Mouse (Mus musculus) midbrain, embryonic 12.5 days (tissue): ENCODE measurements around the gene Dnaaf5. TPM values are rescaled to one million over a fixed set of nuclear protein-coding genes. Genes with fewer than 3 reads are reported as not detected.

Source experiments
- ATAC-seq: fragments of 200-750 bp; cut with Nextera tagmentation; 2 replicates; pipeline ENCODE4 v1.8.0; 2017; ENCODE audit warnings: low read depth, moderate TSS enrichment, moderate library complexity; ENCODE audit not compliant: low FRiP score
- H3K27ac ChIP-seq: fragments of 300-500 bp; sonication (generic); replicated peaks from 2 replicates; pipeline ENCODE4 v1.5.1; 2016; ENCODE audit warnings: mild to moderate bottlenecking
- H3K27me3 ChIP-seq: fragments of 300-500 bp; sonication (generic); 2 replicates; pipeline ENCODE4 v1.6.1; 2016; ENCODE audit warnings: mild to moderate bottlenecking
- H3K36me3 ChIP-seq: fragments of 300-500 bp; sonication (generic); 2 replicates; pipeline ENCODE4 v1.6.1; 2016
- H3K4me1 ChIP-seq: fragments of 300-500 bp; sonication (generic); 2 replicates; pipeline ENCODE4 v1.6.1; 2016
- H3K4me2 ChIP-seq: fragments of 300-500 bp; sonication (generic); replicated peaks from 2 replicates; pipeline ENCODE4 v1.6.1; 2016; ENCODE audit warnings: mild to moderate bottlenecking, moderate library complexity
- H3K4me3 ChIP-seq: fragments of 300-500 bp; sonication (generic); 2 replicates; pipeline ENCODE4 v1.5.1; 2016; ENCODE audit warnings: mild to moderate bottlenecking
- H3K9ac ChIP-seq: fragments of 300-500 bp; sonication (generic); replicated peaks from 2 replicates; pipeline ENCODE4 v1.6.1; 2016; ENCODE audit warnings: mild to moderate bottlenecking, moderate library complexity
- H3K9me3 ChIP-seq: fragments of 300-500 bp; sonication (generic); 2 replicates; pipeline ENCODE4 v1.6.1; 2016; ENCODE audit warnings: mild to moderate bottlenecking
- WGBS: fragments of 180-500 bp; shearing (Covaris S2); methylation state at CpG from one replicate; pipeline ENCODE4 v1.1.7; 2016; 5-methylcytosine and 5-hydroxymethylcytosine counted together
- polyA plus RNA-seq: library from polyadenylated mRNA; unstranded; fragments of >200 nt; fragmentation: Nextera tagmentation; extraction: Ambion mirVana; gene quantifications from 2 replicates; pipeline ENCODE4 v1.2.1, GENCODE M21; 2016

The Dnaaf5 gene
- polyA plus RNA-seq, 1 experiment from 2014 or later = 6.7 TPM

- 44% methylated on average over 12 of the region's 12 CpGs for WGBS
- peak overlapping the region; percentile 85 for H3K4me2 ChIP-seq
- no peaks in the 10 kb centered on the region for H3K36me3 ChIP-seq
- H3K4me1 ChIP-seq = peaks cover 14% of the 10 kb centered on the region; the same call in 1 of the 2 replicates
- H3K4me3 ChIP-seq = peak overlapping the region; percentile 59
- H3K9ac ChIP-seq = peak overlapping the region; percentile 63
- peaks cover 20% of the 10 kb centered on the region for H3K27me3 ChIP-seq
- no peak overlapping the region for H3K27ac ChIP-seq
- no peaks in the 10 kb centered on the region for H3K9me3 ChIP-seq
- no peak for ATAC-seq
Measured at GRCm38 (mm10) chr5:139128476-139129065, 21.5 kb upstream of the Dnaaf5 start.

GRCm38 (mm10) chr5:139129078-139129477 is 20.9 kb upstream of the Dnaaf5 start:
- Histone ChIP-seq H3K27me3 (peaks cover 20% of the 10 kb centered on the region), H3K9me3 (no peaks in the 10 kb centered on the region), H3K4me2 (peak overlapping the region; percentile 85), H3K4me3 (peak overlapping the region; percentile 59), H3K9ac (peak overlapping the region; percentile 63), H3K4me1 (peaks cover 14% of the 10 kb centered on the region; the same call in 1 of the 2 replicates), H3K36me3 (no peaks in the 10 kb centered on the region), H3K27ac (no peak overlapping the region)
- ATAC-seq = peak; percentile 76; the same call in 1 of the 2 replicates
- 6% methylated on average over 12 of the region's 12 CpGs for WGBS

GRCm38 (mm10) chr5:139129572-139130151 is 20.4 kb upstream of the Dnaaf5 start:
- peak overlapping the region; percentile 54; the same call in 1 of the 2 replicates for H3K27ac ChIP-seq
- no peaks in the 10 kb centered on the region for H3K9me3 ChIP-seq
- WGBS = 3% methylated on average over 55 of the region's 55 CpGs

GRCm38 (mm10) chr5:139130351-139130750 is 19.7 kb upstream of the Dnaaf5 start:
- Histone ChIP-seq H3K9me3 (no peaks in the 10 kb centered on the region), H3K4me3 (no peak overlapping the region), H3K27ac (0 out of 2 replicates have a peak overlapping the region, but pooled peaks have one; percentile 54), H3K27me3 (peaks cover 20% of the 10 kb centered on the region), H3K36me3 (no peaks in the 10 kb centered on the region), H3K4me2 (peak overlapping the region; percentile 85; the same call in 1 of the 2 replicates), H3K4me1 (peaks cover 14% of the 10 kb centered on the region; the same call in 1 of the 2 replicates), H3K9ac (no peak overlapping the region)
- 74% methylated on average over 5 of the region's 5 CpGs for WGBS
- no peak for ATAC-seq

More at GRCm38 (mm10) chr5:139129572-139130151, 20.4 kb upstream of the Dnaaf5 start:
- Histone ChIP-seq H3K4me2 (peak overlapping the region; percentile 85), H3K4me1 (peaks cover 14% of the 10 kb centered on the region; the same call in 1 of the 2 replicates), H3K36me3 (no peaks in the 10 kb centered on the region), H3K4me3 (peak overlapping the region; percentile 59), H3K27me3 (peaks cover 20% of the 10 kb centered on the region), H3K9ac (peak overlapping the region; percentile 63)
- peak; percentile 88 for ATAC-seq

- Histone ChIP-seq H3K9ac (no peak overlapping the region), H3K9me3 (no peaks in the 10 kb centered on the region), H3K4me1 (peaks cover 5% of the 10 kb centered on the region; the same call in 1 of the 2 replicates), H3K36me3 (no peaks in the 10 kb centered on the region), H3K4me2 (no peak overlapping the region), H3K27me3 (peaks cover 8% of the 10 kb centered on the region), H3K4me3 (no peak overlapping the region), H3K27ac (no peak overlapping the region)
- 81% methylated on average over 8 of the region's 8 CpGs for WGBS
- no peak for ATAC-seq
Measured at GRCm38 (mm10) chr5:139134501-139134900, 15.5 kb upstream of the Dnaaf5 start.

GRCm38 (mm10) chr5:139136341-139136740 is 13.7 kb upstream of the Dnaaf5 start:
- Histone ChIP-seq H3K27me3 (no peaks in the 10 kb centered on the region), H3K36me3 (no peaks in the 10 kb centered on the region), H3K9me3 (no peaks in the 10 kb centered on the region), H3K9ac (no peak overlapping the region), H3K27ac (no peak overlapping the region), H3K4me1 (no peaks in the 10 kb centered on the region), H3K4me2 (no peak overlapping the region), H3K4me3 (no peak overlapping the region)
- no peak for ATAC-seq
- 71% methylated on average over 1 of the region's 1 CpGs for WGBS

GRCm38 (mm10) chr5:139137176-139137575 is 12.8 kb upstream of the Dnaaf5 start:
- no peaks in the 10 kb centered on the region for H3K9me3 ChIP-seq
- no peak overlapping the region for H3K9ac ChIP-seq
- WGBS = 88% methylated on average over 6 of the region's 6 CpGs
- no peak overlapping the region for H3K4me2 ChIP-seq
- no peak overlapping the region for H3K27ac ChIP-seq
- H3K27me3 ChIP-seq = no peaks in the 10 kb centered on the region
- no peak for ATAC-seq
- no peaks in the 10 kb centered on the region for H3K4me1 ChIP-seq
- H3K4me3 ChIP-seq = no peak overlapping the region
- no peaks in the 10 kb centered on the region for H3K36me3 ChIP-seq

- no peaks in the 10 kb centered on the region for H3K36me3 ChIP-seq
- H3K9me3 ChIP-seq = no peaks in the 10 kb centered on the region
- WGBS = 76% methylated on average over 12 of the region's 12 CpGs
- no peaks in the 10 kb centered on the region for H3K4me1 ChIP-seq
- H3K27me3 ChIP-seq = no peaks in the 10 kb centered on the region
- H3K4me3 ChIP-seq = no peak overlapping the region
- ATAC-seq = no peak
- no peak overlapping the region for H3K4me2 ChIP-seq
- H3K27ac ChIP-seq = no peak overlapping the region
- no peak overlapping the region for H3K9ac ChIP-seq
Measured at GRCm38 (mm10) chr5:139138261-139138925, 11.6 kb upstream of the Dnaaf5 start.

- Histone ChIP-seq H3K4me2 (no peak overlapping the region), H3K27ac (no peak overlapping the region), H3K27me3 (no peaks in the 10 kb centered on the region), H3K9ac (no peak overlapping the region), H3K9me3 (no peaks in the 10 kb centered on the region), H3K4me3 (no peak overlapping the region), H3K4me1 (no peaks in the 10 kb centered on the region), H3K36me3 (no peaks in the 10 kb centered on the region)
- no peak for ATAC-seq
- WGBS = 90% methylated on average over 8 of the region's 8 CpGs
Measured at GRCm38 (mm10) chr5:139138926-139139472, 11.0 kb upstream of the Dnaaf5 start.

- Histone ChIP-seq H3K36me3 (no peaks in the 10 kb centered on the region), H3K27me3 (no peaks in the 10 kb centered on the region), H3K27ac (no peak overlapping the region), H3K9me3 (0 out of 2 replicates have a peak, but pooled peaks cover 2% of the 10 kb centered on the region), H3K4me2 (no peak overlapping the region), H3K4me3 (no peak overlapping the region), H3K4me1 (no peaks in the 10 kb centered on the region), H3K9ac (no peak overlapping the region)
- no peak for ATAC-seq
- WGBS = 79% methylated on average over 9 of the region's 9 CpGs
Measured at GRCm38 (mm10) chr5:139140589-139140988, 9.4 kb upstream of the Dnaaf5 start.

GRCm38 (mm10) chr5:139141326-139141725 is 8.7 kb upstream of the Dnaaf5 start:
- 78% methylated on average over 5 of the region's 5 CpGs for WGBS

GRCm38 (mm10) chr5:139143890-139144289 is 6.1 kb upstream of the Dnaaf5 start:
- Histone ChIP-seq H3K4me2 (no peak overlapping the region), H3K36me3 (no peaks in the 10 kb centered on the region), H3K9ac (no peak overlapping the region), H3K27ac (no peak overlapping the region), H3K4me3 (no peak overlapping the region), H3K4me1 (0 out of 2 replicates have a peak, but pooled peaks cover under 1% of the 10 kb centered on the region), H3K9me3 (0 out of 2 replicates have a peak, but pooled peaks cover 2% of the 10 kb centered on the region), H3K27me3 (no peaks in the 10 kb centered on the region)
- WGBS = 81% methylated on average over 3 of the region's 3 CpGs
- ATAC-seq = no peak

More at GRCm38 (mm10) chr5:139141326-139141725, 8.7 kb upstream of the Dnaaf5 start:
- ATAC-seq = no peak
- H3K27me3 ChIP-seq = no peaks in the 10 kb centered on the region
- no peak overlapping the region for H3K9ac ChIP-seq
- H3K4me3 ChIP-seq = no peak overlapping the region
- no peaks in the 10 kb centered on the region for H3K4me1 ChIP-seq
- H3K27ac ChIP-seq = no peak overlapping the region
- H3K9me3 ChIP-seq = 0 out of 2 replicates have a peak, but pooled peaks cover 2% of the 10 kb centered on the region
- no peak overlapping the region for H3K4me2 ChIP-seq
- no peaks in the 10 kb centered on the region for H3K36me3 ChIP-seq
